Mouse (Mus musculus): Measurements from ENCODE around the gene Kng1.
"Not testable (repeated sequence)": the region's sequence is repeated elsewhere in the genome, so short reads cannot be mapped to it uniquely, and the experiment has no call there.

Gene Kng1

DNA sequence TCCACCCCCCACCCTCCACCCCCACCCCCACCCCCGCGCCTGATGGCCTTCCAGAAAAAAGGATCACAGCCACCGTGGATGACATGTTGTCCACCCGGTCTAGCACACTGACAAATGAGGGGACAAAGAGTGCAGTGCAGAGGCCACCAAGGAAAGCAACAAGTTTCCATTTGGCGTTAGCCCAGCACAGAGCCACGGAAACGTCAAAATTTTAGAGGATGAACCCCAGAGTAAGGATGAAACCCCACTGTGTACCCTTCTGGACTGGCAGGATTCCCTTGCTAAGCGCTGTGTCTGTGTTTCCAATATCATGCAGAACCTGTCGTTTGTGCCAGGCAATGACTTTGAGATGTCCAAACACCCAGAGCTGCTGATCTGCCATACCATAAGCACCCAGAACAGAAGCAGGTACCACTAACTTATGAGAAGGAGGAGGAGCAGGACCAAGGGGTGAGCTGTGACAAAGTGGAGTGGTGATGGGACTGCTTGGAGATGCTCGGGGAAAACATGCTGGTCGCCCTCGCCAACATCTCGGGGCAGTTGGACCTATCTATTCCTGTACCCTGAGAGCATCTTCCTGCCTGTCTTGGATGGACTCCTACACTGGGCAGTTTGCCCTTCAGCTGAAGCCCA is 35.8 kb downstream of the Kng1 start:
- DNase-seq (ENCODE audit: low read depth, low spot score): no peak

DNA sequence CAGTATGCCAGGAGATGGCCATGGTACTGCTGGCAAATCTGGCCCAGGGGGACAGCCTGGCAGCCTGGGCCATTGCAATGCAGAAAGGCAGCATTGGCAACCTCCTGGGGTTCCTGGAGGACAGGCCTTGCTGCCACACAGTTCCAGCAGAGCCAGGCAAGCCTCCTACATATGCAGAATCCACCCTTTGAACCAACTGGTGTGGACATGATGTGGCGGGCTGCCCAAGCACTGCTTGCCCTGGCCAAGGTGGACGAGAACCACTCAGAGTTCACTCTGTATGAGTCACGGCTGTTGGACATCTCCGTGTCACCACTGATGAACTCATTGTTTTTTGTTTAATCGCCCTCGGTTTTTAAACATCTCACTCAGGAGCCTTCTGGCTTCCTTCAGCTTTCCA is 36.5 kb downstream of the Kng1 start:
- no peak for DNase-seq (ENCODE audit: low read depth, low spot score)

DNA sequence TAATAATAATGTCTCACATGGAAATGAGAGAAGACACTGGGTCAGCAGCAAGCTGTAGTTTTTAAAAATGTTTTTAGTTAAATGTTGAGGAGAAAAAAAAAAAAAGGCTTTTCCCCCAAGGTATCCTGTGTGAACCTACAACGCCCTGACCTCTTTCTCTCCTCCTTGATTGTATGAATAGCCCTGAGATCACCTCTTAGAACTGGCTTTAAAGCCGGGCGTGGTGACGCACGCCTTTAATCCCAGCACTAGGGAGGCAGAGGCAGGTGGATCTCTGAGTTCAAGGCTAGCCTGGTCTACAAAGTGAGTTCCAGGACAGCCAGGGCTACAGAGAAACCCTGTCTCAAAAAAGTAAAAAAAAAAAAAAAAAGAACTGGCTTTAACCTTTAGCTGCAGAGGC is 37.9 kb downstream of the Kng1 start:
- peak; percentile 64 for DNase-seq (ENCODE audit: low read depth, low spot score)

DNA sequence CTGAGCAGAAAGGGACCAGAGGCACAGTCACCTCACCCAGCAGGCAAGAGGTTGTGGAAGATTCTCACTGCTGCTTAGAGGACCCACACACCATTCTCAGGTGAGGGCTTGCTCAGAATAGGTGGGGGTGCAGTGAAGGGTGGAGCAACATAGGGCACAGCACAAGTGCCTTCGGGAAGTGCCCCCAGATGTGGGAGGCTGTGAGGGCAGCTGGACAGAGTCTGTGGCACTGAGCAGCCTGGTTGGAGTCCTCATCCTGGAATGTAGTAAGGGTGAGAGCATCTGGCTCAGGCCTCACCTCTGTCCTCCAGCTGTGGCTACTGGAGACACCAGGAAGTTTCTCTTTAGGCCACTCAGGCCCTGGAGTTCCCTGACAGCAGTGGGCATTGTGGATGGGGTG is 39.2 kb downstream of the Kng1 start:
- DNase-seq (ENCODE audit: low read depth, low spot score): not testable (repeated sequence)

DNA sequence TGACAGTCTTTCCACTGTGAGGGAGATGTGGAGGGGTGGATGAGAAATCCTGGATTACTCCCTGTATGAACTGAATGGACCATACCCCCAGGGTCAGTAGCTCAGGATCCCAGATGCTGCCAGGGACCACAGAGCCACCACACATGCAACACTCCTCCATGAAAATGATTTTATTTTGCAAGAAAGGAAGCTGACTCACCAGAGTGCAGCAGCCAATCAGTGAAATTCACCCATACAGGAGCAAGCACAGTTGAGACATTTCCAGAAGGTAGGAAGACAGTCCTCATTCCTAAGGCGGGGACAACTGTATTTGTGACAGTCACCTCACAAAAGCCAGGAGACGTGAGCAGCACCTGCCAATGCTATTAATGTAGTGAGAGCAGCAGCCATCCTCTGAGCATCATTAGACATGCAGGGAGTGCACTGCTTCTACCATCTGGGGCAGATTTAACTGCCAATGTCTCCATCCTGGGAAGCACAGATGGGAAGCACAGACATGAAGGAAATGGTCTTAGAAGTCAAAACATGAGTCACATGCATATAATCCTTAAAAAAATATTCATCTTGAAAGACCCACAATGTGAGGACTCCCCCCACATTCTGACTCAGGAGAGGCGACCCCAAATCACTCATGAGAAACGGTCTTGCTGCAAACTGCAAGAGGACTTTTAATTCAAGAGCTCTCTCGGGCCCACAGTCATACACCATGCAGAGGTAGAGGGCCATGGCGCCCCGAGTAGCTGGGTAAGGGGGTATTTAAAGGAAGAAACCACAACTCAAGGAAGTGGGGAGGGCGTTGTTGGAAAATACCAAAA is 39.8 kb downstream of the Kng1 start:
- peak; percentile 75 for DNase-seq (ENCODE audit: low read depth, low spot score)

DNA sequence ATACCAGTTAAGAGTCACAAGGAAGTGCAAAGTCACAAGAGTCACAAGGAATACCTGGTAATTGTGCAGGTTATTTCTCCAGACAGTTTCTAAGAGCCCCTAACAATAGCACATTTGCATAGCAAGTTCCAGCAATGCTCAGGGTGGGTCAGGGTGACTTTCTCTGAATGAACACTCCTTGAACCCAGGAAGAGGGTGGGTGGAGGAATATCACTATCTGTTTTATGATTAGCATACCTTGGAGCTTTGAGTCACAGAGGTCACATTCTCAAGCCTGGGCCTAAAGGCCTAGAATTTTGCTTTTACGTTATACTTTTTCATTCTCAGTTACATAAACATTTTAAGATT is 40.4 kb downstream of the Kng1 start:
- peak; percentile 98 for DNase-seq (ENCODE audit: low read depth, low spot score)

DNA sequence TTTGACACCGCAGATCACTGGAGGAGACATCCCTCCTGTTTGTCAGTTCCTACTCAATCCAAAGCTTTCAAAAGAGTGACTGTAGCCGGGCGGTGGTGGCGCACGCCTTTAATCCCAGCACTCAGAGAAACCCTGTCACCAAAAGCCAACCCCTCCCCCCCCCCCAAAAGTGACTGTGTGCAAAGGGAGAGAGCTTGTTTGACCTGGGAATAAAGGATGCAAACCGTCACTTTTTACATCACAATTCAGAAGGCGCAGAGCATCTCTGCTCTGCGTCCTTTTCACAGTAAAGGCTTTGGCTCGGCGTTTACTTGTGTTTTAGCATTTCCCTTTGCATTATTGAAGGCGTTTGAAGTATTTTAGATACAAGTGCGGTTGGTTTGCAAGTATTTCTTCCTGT is 42.0 kb downstream of the Kng1 start:
- DNase-seq (ENCODE audit: low read depth, low spot score): peak; percentile 96

DNA sequence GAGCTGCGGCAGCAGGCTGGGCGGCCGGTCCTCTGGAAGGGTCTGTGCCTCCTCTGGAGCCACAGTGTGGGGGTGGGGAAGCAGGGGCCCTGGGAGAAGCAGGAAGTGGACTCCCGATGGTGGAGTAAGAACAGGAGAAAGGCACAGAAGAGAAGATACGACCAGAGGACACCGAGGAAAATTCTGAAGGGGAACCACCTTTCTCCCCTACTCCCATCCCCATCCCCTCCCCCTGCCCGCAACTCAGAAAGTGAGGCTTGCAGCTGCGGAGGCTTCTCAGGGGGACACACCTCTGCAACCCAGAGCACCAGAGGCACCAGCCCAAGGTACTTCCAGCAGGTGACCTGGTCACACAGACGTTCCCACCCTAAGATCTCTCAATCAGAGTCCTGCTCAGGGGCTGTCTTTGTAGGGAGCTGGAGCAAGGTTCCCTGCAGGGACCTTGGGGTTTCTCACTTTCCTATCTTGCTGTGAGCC is 42.5 kb downstream of the Kng1 start:
- peak; percentile 94 for DNase-seq (ENCODE audit: low read depth, low spot score)

DNA sequence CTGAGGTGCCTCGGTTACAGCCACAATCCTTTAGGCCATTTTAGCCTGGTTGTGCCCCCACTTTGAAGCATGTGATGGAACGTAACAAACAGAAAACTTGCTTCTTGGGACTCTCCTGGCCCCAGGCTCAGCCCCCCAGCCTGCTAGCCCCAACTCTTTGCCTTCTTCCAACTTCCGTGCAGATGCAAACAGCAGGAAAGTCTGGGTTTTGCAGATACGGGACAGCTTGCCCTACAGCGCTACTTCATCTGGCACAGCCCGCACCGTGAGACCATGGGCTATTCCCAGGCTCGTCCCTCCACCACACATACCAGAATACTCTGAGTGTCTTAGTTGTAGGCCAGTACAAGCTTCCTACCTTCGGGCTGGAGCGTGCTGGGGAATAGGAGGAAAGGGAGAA is 42.9 kb downstream of the Kng1 start:
- DNase-seq (ENCODE audit: low read depth, low spot score): peak; percentile 65

DNA sequence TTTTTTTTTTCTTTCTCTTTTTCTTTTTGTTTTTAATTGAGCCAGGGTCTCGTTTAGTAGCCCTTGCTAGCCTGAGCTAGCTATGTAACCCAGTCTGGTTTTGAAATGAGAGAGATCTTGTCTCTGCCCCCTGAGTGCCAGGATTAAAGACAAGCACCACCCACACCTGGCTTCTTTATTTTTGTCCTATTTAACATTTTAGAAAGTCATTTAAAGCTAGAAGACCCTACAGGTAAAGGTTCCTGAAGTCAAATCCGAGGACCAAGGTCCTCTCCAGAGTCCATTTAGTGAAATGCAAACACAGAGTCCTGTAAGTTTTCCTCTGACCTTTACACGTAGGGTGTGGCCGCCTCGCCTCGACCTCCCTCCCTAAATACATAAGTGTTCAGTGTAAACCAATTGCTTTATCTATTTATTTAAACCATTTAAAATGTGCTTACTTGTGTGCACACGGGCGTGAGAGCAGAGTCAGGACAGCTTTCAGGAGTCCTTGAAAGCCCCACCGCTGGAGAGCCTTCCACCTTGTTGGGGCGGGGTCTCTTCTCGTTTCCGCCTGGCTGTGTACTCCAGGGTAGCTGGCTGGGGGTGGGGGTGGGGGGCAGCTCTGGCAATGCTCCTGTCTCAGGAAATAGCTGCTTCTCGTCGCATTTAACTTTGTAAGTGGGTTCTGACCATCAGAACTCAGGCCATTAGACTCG is 44.8 kb downstream of the Kng1 start:
- DNase-seq (ENCODE audit: low read depth, low spot score): peak; percentile 96

DNA sequence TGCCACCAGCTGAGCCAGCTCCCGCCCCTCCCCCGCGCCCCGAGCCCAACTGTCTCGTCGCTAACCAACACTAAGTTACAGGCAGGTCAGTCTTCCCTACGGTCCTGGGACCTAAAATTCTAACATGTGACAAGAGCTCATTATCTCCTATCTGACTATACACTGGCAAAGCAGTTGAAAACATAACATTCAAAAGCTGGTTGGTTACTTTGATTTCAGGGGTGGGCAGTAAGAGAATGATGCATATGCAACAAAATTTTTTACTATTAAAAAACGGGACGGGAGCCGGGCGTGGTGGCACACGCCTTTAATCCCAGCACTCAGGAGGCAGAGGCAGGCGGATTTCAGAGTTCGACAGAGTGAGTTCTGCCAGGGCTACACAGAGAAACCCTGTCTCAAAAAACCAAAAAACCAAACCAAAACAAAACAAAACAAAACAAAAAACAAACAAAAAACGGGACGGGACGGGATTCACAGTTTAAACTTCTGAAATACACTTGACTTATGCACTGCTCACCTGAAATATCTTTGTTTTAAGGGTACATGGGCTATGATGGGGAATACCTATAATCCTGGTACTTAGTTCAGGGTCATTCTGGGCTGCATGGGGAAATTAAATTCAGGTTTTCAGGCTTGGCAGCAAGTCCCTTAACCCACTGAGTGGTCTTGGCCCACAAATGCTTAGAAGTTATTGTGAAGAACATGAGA is 45.5 kb downstream of the Kng1 start:
- no peak for DNase-seq (ENCODE audit: low read depth, low spot score)

DNA sequence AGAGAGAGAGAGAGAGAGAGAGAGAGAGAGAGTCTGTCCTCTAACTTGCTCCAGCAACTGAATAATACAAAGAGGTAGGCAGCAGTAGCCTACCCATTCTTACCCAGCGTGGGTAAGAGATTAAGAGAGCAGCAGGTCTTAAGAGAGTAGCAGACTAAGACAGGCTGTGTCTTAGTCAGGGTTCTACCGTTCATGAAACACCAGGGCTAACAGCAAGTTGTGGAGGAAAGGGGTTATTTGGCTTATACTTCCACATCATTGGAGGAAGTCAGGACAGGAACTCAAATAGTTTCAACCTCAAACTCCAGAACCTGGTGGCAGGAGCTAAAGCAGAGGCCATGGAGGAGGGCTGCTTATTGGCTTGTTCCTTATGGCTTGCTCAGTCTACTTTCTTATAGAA is 46.2 kb downstream of the Kng1 start:
- no peak for DNase-seq (ENCODE audit: low read depth, low spot score)

DNA sequence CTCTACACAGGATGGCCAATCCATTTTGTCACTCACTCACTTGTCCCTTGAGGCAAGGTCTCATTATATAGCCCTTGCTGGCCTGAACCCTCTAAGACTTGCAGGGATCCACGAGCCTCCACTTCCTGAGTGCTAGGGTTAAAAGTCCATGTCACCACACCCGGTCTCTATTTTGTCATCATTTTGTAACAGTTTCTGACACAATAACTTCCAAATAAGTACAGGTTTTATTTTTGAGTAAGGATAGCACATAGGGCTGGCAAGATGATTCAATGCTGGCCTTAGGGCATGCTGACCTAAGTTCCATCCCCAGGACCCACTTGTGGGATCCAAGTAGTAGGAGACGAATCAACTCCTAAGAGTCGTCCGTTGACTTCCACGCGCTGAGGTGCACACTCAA is 48.5 kb downstream of the Kng1 start:
- DNase-seq (ENCODE audit: low read depth, low spot score): no peak

DNA sequence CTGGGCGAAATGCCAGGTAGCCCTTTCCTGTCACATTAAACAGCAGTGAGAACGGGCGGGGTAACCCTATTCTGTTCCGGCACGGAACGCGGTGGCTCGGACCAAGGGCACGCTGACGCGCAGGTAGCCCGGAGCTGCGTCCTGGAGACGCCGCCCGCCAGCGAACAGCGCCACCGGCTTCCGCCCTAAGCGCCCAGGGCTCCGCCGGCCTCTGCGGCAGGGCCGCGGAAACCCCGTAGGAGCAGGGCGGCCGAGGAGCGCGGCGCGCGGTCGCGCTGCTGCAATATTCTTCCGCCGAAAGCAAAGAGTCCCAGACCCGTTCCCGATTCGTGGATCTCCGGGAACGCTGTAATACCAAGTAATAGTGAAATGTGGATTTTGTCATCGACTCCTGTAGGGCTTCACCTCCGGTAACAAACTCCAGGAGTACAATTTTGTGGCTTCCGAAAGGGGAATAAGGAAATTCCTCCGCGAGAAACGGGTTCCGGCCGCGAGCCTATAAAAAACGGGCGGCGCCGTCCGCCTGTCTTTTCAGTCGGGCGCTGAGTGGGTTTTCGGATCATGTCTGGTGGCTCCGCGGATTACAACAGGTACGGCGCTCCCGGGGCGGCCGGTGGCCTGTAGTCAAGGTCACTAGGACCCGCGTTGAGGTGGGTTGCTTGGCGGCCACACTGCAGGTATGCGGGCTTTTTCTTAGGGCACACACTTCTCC is 49.7 kb downstream of the Kng1 start, which contains the start of gene Eif4a2:
Eif4a2 (plus strand) TSS at position 214 of the 712 bp plus-strand sequence.
- DNase-seq (ENCODE audit: low read depth, low spot score): peak; percentile 93

DNA sequence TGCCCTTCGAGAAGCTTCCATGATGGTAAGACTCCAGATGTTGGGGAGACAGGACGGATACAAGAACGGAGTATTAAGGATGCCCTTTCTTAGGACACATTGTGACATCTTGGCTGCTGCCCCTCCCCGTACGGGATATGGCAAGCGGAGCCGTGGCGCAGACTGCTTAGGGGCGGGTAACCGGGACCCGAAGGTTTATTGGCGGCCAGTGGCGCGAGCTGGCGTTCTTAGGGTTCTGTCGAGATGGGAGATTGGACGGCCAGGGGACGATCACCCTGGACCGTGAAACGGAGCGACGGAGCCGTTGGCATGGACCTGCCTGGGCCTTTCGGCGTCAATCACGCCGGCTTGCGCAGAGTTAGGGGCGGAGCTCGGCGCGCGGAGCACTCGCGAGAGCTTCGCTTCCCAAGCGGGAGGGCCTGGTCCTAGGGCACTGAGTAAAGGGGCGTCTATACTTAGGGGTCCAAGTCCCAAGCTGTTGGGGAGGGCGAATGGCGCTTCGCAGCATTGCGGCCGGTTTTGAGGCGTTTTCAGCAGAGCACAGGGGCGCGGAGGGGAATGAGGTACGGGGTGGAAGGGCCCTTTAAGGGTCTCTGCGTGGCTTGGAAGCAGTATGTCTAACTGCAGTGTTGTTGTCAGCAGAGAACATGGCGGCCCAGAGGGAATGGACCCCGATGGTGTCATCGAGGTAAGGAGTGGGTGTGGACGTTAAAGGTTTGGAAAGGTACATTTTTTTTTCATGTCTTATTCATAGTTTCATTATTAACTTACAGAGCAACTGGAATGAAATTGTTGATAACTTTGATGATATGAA is 50.5 kb downstream of the Kng1 start:
- DNase-seq (ENCODE audit: low read depth, low spot score): peak; percentile 86

DNA sequence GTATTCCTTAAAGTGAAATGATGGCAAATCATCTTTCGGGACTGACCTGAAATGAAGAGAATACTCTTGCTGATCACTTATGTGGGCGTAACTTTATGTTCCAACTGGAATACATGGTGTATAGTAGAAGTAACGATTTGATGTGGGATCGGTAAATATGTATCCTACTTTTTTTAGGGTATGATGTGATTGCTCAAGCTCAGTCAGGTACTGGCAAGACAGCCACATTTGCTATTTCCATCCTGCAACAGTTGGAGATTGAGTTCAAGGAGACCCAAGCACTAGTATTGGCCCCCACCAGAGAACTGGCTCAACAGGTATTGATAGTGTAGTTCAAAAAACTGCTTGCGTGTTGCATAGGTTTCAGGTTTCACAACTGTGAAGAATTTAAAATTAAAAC is 51.3 kb downstream of the Kng1 start:
- peak; percentile 51 for DNase-seq (ENCODE audit: low read depth, low spot score)

DNA sequence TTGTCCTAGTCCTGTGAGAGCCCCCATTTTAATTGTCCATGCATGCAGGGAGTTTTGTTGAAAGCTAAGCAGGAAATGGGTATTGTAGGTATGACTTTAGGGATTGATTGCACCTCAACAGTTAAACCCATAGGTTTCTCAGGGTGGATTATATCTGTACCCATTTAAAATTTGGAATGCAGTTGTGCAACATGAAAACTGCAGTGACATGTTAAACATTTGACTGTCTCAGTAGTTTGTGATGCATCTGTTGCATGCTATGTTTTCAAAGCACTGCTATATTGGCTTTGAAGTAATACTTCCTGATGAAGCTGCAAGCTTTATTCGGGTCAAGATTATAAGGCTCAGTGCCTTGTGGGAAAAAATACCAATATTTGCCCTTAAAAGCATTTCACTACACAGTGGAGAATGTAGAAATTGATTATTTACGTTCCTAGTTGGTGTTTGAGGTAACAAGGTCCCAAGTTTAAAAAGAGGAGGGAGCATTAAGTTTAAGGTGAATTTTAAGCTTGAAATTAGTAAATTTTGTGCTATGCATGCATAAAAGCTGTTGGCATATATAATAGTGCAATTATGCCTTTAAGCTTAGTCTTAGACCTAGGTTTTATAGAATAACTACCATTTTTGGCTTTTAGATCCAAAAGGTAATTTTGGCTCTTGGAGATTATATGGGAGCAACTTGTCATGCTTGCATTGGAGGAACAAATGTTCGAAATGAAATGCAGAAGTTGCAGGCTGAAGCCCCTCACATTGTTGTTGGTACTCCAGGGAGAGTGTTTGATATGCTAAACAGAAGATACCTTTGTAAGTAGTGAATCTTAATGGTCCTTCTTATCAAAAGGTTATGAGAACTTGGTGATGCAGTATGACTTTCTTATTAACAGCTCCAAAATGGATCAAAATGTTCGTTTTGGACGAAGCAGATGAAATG is 52.0 kb downstream of the Kng1 start:
- peak; percentile 36 for DNase-seq (ENCODE audit: low read depth, low spot score)

DNA sequence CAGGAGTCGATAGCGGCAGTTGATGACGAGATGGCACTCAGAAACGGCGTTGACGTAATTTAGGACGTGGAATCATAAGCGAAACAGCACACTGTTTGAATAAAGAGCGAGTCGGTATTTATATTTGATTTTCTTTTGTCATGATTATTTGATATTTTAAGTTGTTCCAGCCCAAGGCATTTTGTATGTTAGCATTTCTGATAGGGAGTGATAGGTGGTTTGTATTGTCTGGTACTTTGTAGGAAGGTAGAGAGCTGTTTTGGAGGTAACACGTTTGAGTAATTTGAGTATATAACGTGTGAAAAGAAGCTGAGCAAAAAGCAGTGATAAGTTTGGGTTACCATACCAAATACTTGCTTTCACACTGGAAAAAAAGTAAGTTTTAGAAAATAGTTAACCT is 54.7 kb downstream of the Kng1 start:
- DNase-seq (ENCODE audit: low read depth, low spot score): no peak

DNA sequence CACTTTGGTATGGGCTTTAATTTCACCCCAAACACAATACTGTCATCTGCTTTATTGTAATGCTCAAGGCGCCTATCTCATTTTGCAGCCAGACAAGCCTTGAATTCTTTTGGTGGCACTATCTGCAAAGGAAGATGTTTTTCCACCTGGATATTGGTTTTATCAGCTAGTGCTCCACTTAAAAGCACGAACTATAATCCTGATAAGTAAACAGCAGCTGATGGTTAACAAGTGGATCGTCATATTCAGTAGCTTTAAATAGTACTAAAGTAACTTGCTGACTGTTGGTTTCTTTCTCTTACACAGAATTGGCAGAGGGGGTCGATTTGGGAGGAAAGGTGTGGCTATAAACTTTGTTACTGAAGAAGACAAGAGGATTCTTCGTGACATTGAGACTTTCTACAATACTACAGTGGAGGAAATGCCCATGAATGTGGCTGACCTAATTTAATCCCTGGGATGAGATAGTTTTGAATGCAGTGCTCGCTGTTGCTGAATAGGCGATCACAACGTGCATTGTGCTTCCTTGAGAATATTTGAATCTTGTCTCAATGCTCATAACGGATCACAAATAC is 55.3 kb downstream of the Kng1 start:
- peak; percentile 56 for DNase-seq (ENCODE audit: low read depth, low spot score)
